Mouse (Mus musculus) CH12.LX (cell line): Measurements from ENCODE around the gene Mob1a.

Experiments used
- CTCF ChIP-seq, 2 experiments: IDR thresholded peaks in 1 of 2; conservative IDR thresholded peaks in 1 of 2; 2 replicates each; pipeline ENCODE4 v1.5.1; 2011 to 2012; ENCODE audit warnings: low read depth in 2 of 2, low read length in 2 of 2, improper control_type of control experiment in 1 of 2, inconsistent platforms in 1 of 2, mild to moderate bottlenecking in 1 of 2, moderate library complexity in 1 of 2
- EP300 ChIP-seq: IDR thresholded peaks from 2 replicates; pipeline ENCODE4 v1.6.1; 2011; ENCODE audit warnings: low read length, improper control_type of control experiment
- ETS1 ChIP-seq: conservative IDR thresholded peaks from 2 replicates; pipeline ENCODE4 v1.6.1; 2012; ENCODE audit warnings: low read depth, mild to moderate bottlenecking, inconsistent platforms, low read length, improper control_type of control experiment, moderate library complexity
- MAX ChIP-seq: IDR thresholded peaks from 2 replicates; pipeline ENCODE4 v1.6.1; 2011; ENCODE audit warnings: low read length, improper control_type of control experiment
- MEF2A ChIP-seq: IDR thresholded peaks from 2 replicates; pipeline ENCODE4 v1.6.1; 2014; ENCODE audit warnings: low read depth, mild to moderate bottlenecking, inconsistent platforms, low read length, improper control_type of control experiment, borderline replicate concordance
- PAX5 ChIP-seq: IDR thresholded peaks from 2 replicates; pipeline ENCODE4 v1.6.1; 2012; ENCODE audit warnings: low read length, inconsistent platforms, mixed read lengths
- POLR2A ChIP-seq: IDR thresholded peaks from 2 replicates; pipeline ENCODE4 v1.6.1; 2011; ENCODE audit warnings: low read depth, mild to moderate bottlenecking, improper control_type of control experiment, low read length
- POLR2AphosphoS2 ChIP-seq: IDR thresholded peaks from 2 replicates; pipeline ENCODE4 v1.6.1; 2011; ENCODE audit warnings: low read depth, low read length, improper control_type of control experiment
- RAD21 ChIP-seq: IDR thresholded peaks from 2 replicates; pipeline ENCODE4 v1.6.1; 2011; ENCODE audit warnings: low read depth, mild to moderate bottlenecking, low read length, improper control_type of control experiment, moderate library complexity
- SMC3 ChIP-seq: IDR thresholded peaks from 2 replicates; pipeline ENCODE4 v1.6.1; 2011; ENCODE audit warnings: low read depth, low read length, improper control_type of control experiment
- UBTF ChIP-seq: IDR thresholded peaks from 2 replicates; pipeline ENCODE4 v1.6.1; 2012; ENCODE audit warnings: low read depth, mild to moderate bottlenecking, inconsistent platforms, low read length, improper control_type of control experiment, moderate library complexity
- USF2 ChIP-seq: conservative IDR thresholded peaks from 2 replicates; pipeline ENCODE4 v1.6.1; 2011; ENCODE audit warnings: low read depth, low read length, improper control_type of control experiment
- ZMIZ1 ChIP-seq: IDR thresholded peaks from 2 replicates; pipeline ENCODE4 v1.6.1; 2012; ENCODE audit warnings: low read depth, mild to moderate bottlenecking, inconsistent platforms, low read length, improper control_type of control experiment

GRCm38 (mm10) chr6:83316022-83316421 lies 9.8 kb upstream of the Mob1a start:
- TF ChIP-seq CTCF (conservative IDR thresholded peaks at IDR 0.05 in 1 of 2, IDR thresholded peaks at IDR 0.05 in 1 of 2; ENCODE audit: low read depth in 2 of 2, low read length in 2 of 2) (no peak), MAX (no peak), UBTF (no peak), SMC3 (no peak), ZMIZ1 (no peak), POLR2AphosphoS2 (no peak), ETS1 (no peak), PAX5 (no peak), MEF2A (no peak), POLR2A (no peak), EP300 (no peak), RAD21 (no peak), USF2 (no peak)
